In genomic region chr15:83305192-83305921, GRCm38 (mm10) we compare ENCODE assay signal across 8 mouse cellular contexts. TPM values are rescaled to one million over a fixed set of nuclear protein-coding genes. Genes with fewer than 3 reads are reported as not detected.
DNase-seq lines count a peak whose midpoint lies in the region; ATAC-seq and TF ChIP-seq lines count a peak whose summit lies in the region.

No protein-coding gene starts in this region.

- TF ChIP-seq CTCF in cerebellum, adult 2 months (IDR thresholded peaks at IDR 0.05; ENCODE audit: borderline replicate concordance, insufficient read depth, low read depth, low read length): no peak
- no peak for TF ChIP-seq CTCF in stomach, postnatal 0 days (IDR thresholded peaks at IDR 0.05; ENCODE audit: low read depth)

- DNase-seq in liver, embryonic 11.5 days (ENCODE audit: low spot score): no peak
- DNase-seq in cerebellum, adult 2 months: peak; percentile 53 to 65
- peak; percentile 50 to 51 for DNase-seq in heart, postnatal 14 days
- peak; percentile 48 to 66 for DNase-seq in kidney, postnatal 4 days
- peak; percentile 47 for DNase-seq in stomach, postnatal 0 days (ENCODE audit: low spot score)
- DNase-seq in left cerebral cortex, postnatal 14 days (ENCODE audit: low spot score in 2 of 2): no peak

- H3K27ac ChIP-seq in liver, embryonic 12.5 days: 0 out of 2 replicates have a peak overlapping the region, but pooled peaks have one; percentile 33
- no peak overlapping the region for H3K27ac ChIP-seq in liver, embryonic 11.5 days (ENCODE audit: low read depth, low read length)
- no peak overlapping the region for H3K27ac ChIP-seq in cerebellum, adult 2 months (ENCODE audit: insufficient read depth, low read length)
- H3K27ac ChIP-seq in stomach, postnatal 0 days (replicated peaks): peak overlapping the region; percentile 69
- H3K27ac ChIP-seq in forebrain, embryonic 16.5 days (ENCODE audit: low read length): no peak overlapping the region

- H3K4me3 ChIP-seq in liver, embryonic 12.5 days: no peak overlapping the region
- H3K4me3 ChIP-seq in liver, embryonic 11.5 days (ENCODE audit: low read depth, low read length): no peak overlapping the region
- no peak overlapping the region for H3K4me3 ChIP-seq in cerebellum, adult 2 months (replicated peaks; ENCODE audit: insufficient read depth, low read depth, low read length)
- H3K4me3 ChIP-seq in stomach, postnatal 0 days (ENCODE audit: low read depth, low read length): no peak overlapping the region
- H3K4me3 ChIP-seq in forebrain, embryonic 16.5 days (replicated peaks; ENCODE audit: low read length): no peak overlapping the region

- no peak for TF ChIP-seq POLR2A in cerebellum, adult 2 months (IDR thresholded peaks at IDR 0.05; ENCODE audit: borderline replicate concordance, insufficient read depth, low read length)

- intact Hi-C loops in heart, postnatal 14 days (cut with DNase I): no loop called here
- intact Hi-C loops in left cerebral cortex, postnatal 14 days (cut with DNase I): no loop called here

- ATAC-seq in liver, embryonic 12.5 days: no peak
- ATAC-seq in liver, embryonic 11.5 days (replicated peaks; ENCODE audit: low FRiP score): no peak
- ATAC-seq in stomach, postnatal 0 days (ENCODE audit: low FRiP score, low TSS enrichment): peak; percentile 70
- no peak for ATAC-seq in forebrain, embryonic 16.5 days

- H3K4me2 ChIP-seq in liver, embryonic 12.5 days: no peak overlapping the region
- H3K4me2 ChIP-seq in liver, embryonic 11.5 days: no peak overlapping the region
- H3K4me2 ChIP-seq in stomach, postnatal 0 days (replicated peaks; ENCODE audit: low read depth): no peak overlapping the region
- no peak overlapping the region for H3K4me2 ChIP-seq in forebrain, embryonic 16.5 days (ENCODE audit: low read length)

- no peaks in the 10 kb centered on the region for H3K9me3 ChIP-seq in liver, embryonic 12.5 days (replicated peaks)
- H3K9me3 ChIP-seq in liver, embryonic 11.5 days (ENCODE audit: control insufficient read depth, low read length): no peaks in the 10 kb centered on the region
- no peaks in the 10 kb centered on the region for H3K9me3 ChIP-seq in stomach, postnatal 0 days (ENCODE audit: control insufficient read depth, low read length)
- H3K9me3 ChIP-seq in forebrain, embryonic 16.5 days (ENCODE audit: control insufficient read depth, low read length): no peaks in the 10 kb centered on the region

- WGBS in liver, embryonic 12.5 days (ENCODE audit: insufficient replicate concordance): 78% methylated on average over 12 of the region's 12 CpGs
- 73% methylated on average over 12 of the region's 12 CpGs for WGBS in liver, embryonic 11.5 days
- 54% methylated on average over 12 of the region's 12 CpGs for WGBS in cerebellum, adult 2 months
- WGBS in stomach, postnatal 0 days: 56% methylated on average over 12 of the region's 12 CpGs
- 62% methylated on average over 12 of the region's 12 CpGs for WGBS in forebrain, embryonic 16.5 days

- H3K27me3 ChIP-seq in liver, embryonic 12.5 days (replicated peaks): no peaks in the 10 kb centered on the region
- no peaks in the 10 kb centered on the region for H3K27me3 ChIP-seq in liver, embryonic 11.5 days (replicated peaks; ENCODE audit: control insufficient read depth, insufficient read depth, low read length)
- H3K27me3 ChIP-seq in cerebellum, adult 2 months (ENCODE audit: control insufficient read depth, insufficient read depth, low read length): no peaks in the 10 kb centered on the region
- H3K27me3 ChIP-seq in stomach, postnatal 0 days (ENCODE audit: control insufficient read depth, insufficient read depth, low read length): no peaks in the 10 kb centered on the region
- H3K27me3 ChIP-seq in forebrain, embryonic 16.5 days (replicated peaks; ENCODE audit: control insufficient read depth, insufficient read depth, low read length): no peaks in the 10 kb centered on the region

- H3K36me3 ChIP-seq in liver, embryonic 12.5 days: peaks cover 48% of the 10 kb centered on the region
- peaks cover 6% of the 10 kb centered on the region; the same call in 1 of the 2 replicates for H3K36me3 ChIP-seq in liver, embryonic 11.5 days (ENCODE audit: control insufficient read depth, insufficient read depth, low read length)
- peaks cover 24% of the 10 kb centered on the region for H3K36me3 ChIP-seq in stomach, postnatal 0 days (ENCODE audit: control insufficient read depth, insufficient read depth, low read length)
- H3K36me3 ChIP-seq in forebrain, embryonic 16.5 days (ENCODE audit: control insufficient read depth, insufficient read depth): no peaks in the 10 kb centered on the region; the same call in 1 of the 2 replicates

- H3K4me1 ChIP-seq in liver, embryonic 12.5 days: peaks cover 40% of the 10 kb centered on the region
- 0 out of 2 replicates have a peak, but pooled peaks cover 2% of the 10 kb centered on the region for H3K4me1 ChIP-seq in liver, embryonic 11.5 days (replicated peaks; ENCODE audit: control insufficient read depth, insufficient read depth, low read length)
- peaks cover 20% of the 10 kb centered on the region for H3K4me1 ChIP-seq in cerebellum, adult 2 months (ENCODE audit: control insufficient read depth, insufficient read depth, low read length)
- H3K4me1 ChIP-seq in stomach, postnatal 0 days (replicated peaks; ENCODE audit: control insufficient read depth, insufficient read depth): no peaks in the 10 kb centered on the region
- H3K4me1 ChIP-seq in forebrain, embryonic 16.5 days (replicated peaks; ENCODE audit: control insufficient read depth, insufficient read depth, low read length): no peaks in the 10 kb centered on the region

- no peak for TF ChIP-seq EP300 in stomach, postnatal 0 days (optimal IDR thresholded peaks at IDR 0.05)

- no peak overlapping the region for H3K9ac ChIP-seq in liver, embryonic 12.5 days
- no peak overlapping the region for H3K9ac ChIP-seq in liver, embryonic 11.5 days (ENCODE audit: low read depth, low read length)
- peak overlapping the region; percentile 35 for H3K9ac ChIP-seq in stomach, postnatal 0 days (ENCODE audit: low read length)
- H3K9ac ChIP-seq in forebrain, embryonic 16.5 days (replicated peaks; ENCODE audit: low read depth, low read length): no peak overlapping the region

RNA-seq across cellular contexts. Expression of gene Arfgap3, which starts 44.7 kb away (rescaled TPM):
- polyA plus RNA-seq in liver, embryonic 12.5 days (2016; fragmentation: Nextera tagmentation; extraction: Ambion mirVana): 16.2 and 19.9 TPM in 2 replicates
- 26.3 and 26.7 TPM in 2 replicates for polyA plus RNA-seq in liver, embryonic 11.5 days (2014; fragmentation: Nextera tagmentation; extraction: Ambion mirVana)
- polyA plus RNA-seq in cerebellum, adult 2 months (2012; rRNA removed): 19.9 and 21.5 TPM in 2 replicates
- total RNA-seq in heart, postnatal 14 days (2021): 10 to 100 TPM; 11.6 to 14.5 TPM
- polyA plus RNA-seq in stomach, postnatal 0 days (2015; fragmentation: Nextera tagmentation; extraction: Ambion mirVana): 57.0 and 60.3 TPM in 2 replicates
- 10 to 100 TPM; 19.9 to 21.3 TPM for total RNA-seq in left cerebral cortex, postnatal 14 days (2021)
- 44.5 and 46.3 TPM in 2 replicates for polyA plus RNA-seq in forebrain, embryonic 16.5 days (2015; fragmentation: Nextera tagmentation; extraction: Ambion mirVana)

RNA-seq across cellular contexts. Expression of gene A4galt, which starts 53.8 kb away (rescaled TPM):
- 0.08 TPM in 2 replicates for polyA plus RNA-seq in liver, embryonic 12.5 days (2016; fragmentation: Nextera tagmentation; extraction: Ambion mirVana)
- 0.12 TPM in 1 of 2 replicates, not detected in the other for polyA plus RNA-seq in liver, embryonic 11.5 days (2014; fragmentation: Nextera tagmentation; extraction: Ambion mirVana)
- polyA plus RNA-seq in cerebellum, adult 2 months (2012; rRNA removed): 3.7 and 5.0 TPM in 2 replicates
- 1 to 10 TPM; 4.9 to 5.1 TPM for total RNA-seq in heart, postnatal 14 days (2021)
- 23.0 and 24.4 TPM in 2 replicates for polyA plus RNA-seq in stomach, postnatal 0 days (2015; fragmentation: Nextera tagmentation; extraction: Ambion mirVana)
- total RNA-seq in left cerebral cortex, postnatal 14 days (2021): 1 to 10 TPM; 2.4 to 3.5 TPM
- polyA plus RNA-seq in forebrain, embryonic 16.5 days (2015; fragmentation: Nextera tagmentation; extraction: Ambion mirVana): 2.4 and 2.8 TPM in 2 replicates

Comparison
In these comparisons a context has a peak if more than half of its experiments do, and no peak if none do; other contexts are left out.
1. H3K27ac ChIP-seq: peak in liver, embryonic 12.5 days (single experiment) and stomach, postnatal 0 days (single experiment); none in liver, embryonic 11.5 days (single experiment), cerebellum, adult 2 months (single experiment) and forebrain, embryonic 16.5 days (single experiment).
2. DNase-seq: peak in cerebellum, adult 2 months (2 of 2), heart, postnatal 14 days (2 of 2), kidney, postnatal 4 days (2 of 2) and stomach, postnatal 0 days (single experiment); none in liver, embryonic 11.5 days (single experiment) and left cerebral cortex, postnatal 14 days (0 of 2).